Mouse (Mus musculus) yolk sac, embryonic 10.5 days (tissue): ENCODE measurements around the gene Cpt1a.

Source experiments
- DNase-seq: peaks from one replicate; pipeline ENCODE4 v3.0.0-alpha.2; 2017; ENCODE audit warnings: low spot score

Cpt1a gene

DNA sequence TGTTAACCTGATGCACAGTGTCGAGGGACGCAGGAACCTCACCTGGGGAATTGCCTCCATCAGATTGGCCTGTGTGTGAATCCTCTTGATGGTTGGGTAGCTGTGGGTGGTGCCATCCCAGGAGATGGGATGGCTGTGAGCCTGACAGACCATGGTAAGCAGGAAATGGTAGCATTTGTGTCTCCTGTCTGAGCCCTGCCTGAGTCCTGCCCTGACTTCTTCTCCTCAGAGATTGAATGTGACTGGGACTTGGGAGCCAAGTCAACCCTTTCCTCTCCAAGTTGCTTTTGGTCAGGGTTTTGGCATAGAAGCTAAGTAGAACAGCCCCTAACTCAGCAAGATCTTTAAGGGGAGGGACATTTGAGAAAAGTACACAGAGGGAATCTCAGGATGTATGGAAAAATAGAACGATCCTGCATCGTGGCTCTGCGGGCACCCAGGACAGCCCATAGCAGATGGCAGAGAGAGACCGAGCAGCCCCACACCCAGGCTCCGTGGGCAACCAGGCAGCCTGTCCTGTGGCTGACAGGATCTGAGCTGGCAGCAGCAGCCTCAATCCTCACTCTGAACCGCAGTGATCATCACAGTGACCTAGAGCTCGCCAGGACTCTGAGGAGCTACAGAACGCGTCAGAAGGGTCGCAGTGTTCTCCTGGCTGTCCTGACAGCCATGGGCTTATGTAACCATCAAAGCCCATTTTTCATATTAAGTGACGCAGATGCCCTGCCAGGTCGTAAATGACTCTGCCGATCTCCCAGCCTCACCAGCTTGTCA, 106.1 kb downstream of the Cpt1a start:
- no peak for DNase-seq

GRCm38 (mm10) chr19:3429156-3429816, 107.2 kb downstream of the Cpt1a start:
- DNase-seq = no peak

DNA sequence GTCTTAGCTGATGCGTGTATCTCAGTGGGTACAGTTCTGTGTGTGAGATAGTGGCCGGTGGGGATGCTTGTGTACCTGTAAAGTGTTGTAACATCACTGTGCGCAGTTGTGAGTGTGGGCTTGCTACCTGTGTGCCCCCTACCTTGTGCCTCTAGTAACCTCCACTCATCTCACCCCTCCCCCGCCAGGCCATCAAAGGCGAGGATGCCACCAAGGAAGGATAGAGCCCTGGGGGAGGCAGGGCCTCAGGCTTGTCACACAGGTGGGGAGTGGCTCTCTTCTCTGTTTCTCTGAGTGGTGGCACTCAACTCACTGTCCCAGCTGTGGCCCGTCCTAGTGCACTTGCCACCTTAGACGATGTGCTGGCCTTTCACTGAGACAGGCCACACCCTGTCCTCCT, 108.9 kb downstream of the Cpt1a start:
- no peak for DNase-seq

DNA sequence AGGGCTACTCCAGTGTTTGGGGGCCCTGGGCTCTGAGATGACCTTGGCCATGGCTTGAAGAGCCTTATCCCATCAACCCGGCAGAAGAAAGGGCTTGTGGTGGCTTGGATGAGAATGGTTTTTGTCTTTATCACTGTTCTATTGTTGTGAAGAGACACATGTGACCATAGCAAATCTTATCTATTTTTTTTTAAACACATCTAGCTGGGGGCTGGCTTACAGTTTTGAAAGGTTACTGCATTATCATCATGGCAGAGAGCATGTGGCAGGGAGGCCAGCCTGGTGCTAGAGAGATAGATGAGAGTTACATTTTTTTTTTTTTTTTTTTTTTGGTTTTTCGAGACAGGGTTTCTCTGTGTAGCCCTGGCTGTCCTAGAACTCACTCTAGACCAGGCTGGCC, 109.8 kb downstream of the Cpt1a start:
- DNase-seq = no peak

DNA sequence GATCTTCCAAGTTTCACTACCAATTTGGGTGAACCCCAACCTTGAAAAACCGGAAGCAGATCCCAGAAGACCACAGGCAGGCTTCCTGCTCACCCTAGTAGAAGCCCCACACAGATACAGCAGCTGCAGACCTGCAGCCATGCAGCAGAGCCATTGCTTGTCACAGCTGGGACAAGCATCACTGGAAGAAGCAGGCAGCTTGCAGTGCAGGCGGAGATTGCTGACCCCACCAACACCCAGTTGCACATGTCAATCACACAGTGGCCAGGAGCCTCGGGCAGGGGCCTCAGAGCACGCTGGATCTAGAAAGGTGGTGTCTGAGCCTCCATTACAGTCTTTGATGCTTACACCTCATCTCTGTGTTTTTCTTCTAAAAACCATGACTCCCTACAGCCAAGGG, 112.0 kb downstream of the Cpt1a start:
- no peak for DNase-seq

DNA sequence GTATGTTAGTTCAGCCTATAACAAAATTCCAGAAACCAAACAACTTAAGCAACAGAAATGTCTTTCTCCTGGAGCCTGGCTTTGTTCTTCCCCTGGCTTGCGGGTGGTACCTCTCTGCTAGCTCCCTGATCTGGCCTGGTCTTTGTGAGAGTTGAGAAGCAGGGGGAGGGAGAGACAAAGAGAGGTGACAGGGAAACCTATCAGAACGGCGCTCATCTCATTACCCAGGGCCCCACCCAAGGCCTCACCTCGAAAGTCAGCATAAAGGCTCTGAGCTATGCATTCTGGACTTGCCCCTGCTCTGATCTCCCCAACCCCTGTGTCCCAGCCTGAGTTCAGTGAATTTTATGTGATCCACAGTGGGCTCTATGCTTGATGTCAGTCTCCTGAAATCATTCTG, 112.5 kb downstream of the Cpt1a start:
- no peak for DNase-seq
